Mouse (Mus musculus) c-Kit-negative CD71-positive TER-119-positive erythroid progenitor cells, embryonic 14.5 days (primary cell): ENCODE data around the gene Cela1.

ENCODE experiments used
- DNase-seq: peaks from one replicate; pipeline ENCODE4 v3.0.0-alpha.2; 2013; ENCODE audit warnings: low read depth, low spot score

Cela1 gene

GRCm38 (mm10) chr15:100687430-100687971 is at the start of gene Cela1:
Gene Cela1 (minus strand): TSS chr15:100687921.
- no peak for DNase-seq

- DNase-seq: no peak
These were observed 48.2 kb upstream of the Cela1 start for GRCm38 (mm10) chr15:100735953-100736300.

GRCm38 (mm10) chr15:100735095-100735952 is 47.6 kb upstream of the Cela1 start:
- DNase-seq: no peak

- DNase-seq: no peak
These were observed 44.9 kb upstream of the Cela1 start for GRCm38 (mm10) chr15:100732580-100732979.

- DNase-seq: no peak
These were observed 43.4 kb upstream of the Cela1 start for GRCm38 (mm10) chr15:100731081-100731480.

- no peak for DNase-seq
These were observed 41.7 kb upstream of the Cela1 start, which contains the start of gene Galnt6 for GRCm38 (mm10) chr15:100729281-100729985. Gene Galnt6 (minus strand): TSS chr15:100729376.

- DNase-seq: no peak
These were observed 40.9 kb upstream of the Cela1 start for GRCm38 (mm10) chr15:100728586-100728985.

GRCm38 (mm10) chr15:100727834-100728233 is 40.1 kb upstream of the Cela1 start:
- DNase-seq: no peak

- DNase-seq: no peak
These were observed 39.0 kb upstream of the Cela1 start for GRCm38 (mm10) chr15:100726721-100727120.

- DNase-seq: no peak
These were observed 35.8 kb upstream of the Cela1 start for GRCm38 (mm10) chr15:100723505-100723904.

GRCm38 (mm10) chr15:100722564-100722963 is 34.8 kb upstream of the Cela1 start:
- DNase-seq: no peak

- DNase-seq: no peak
These were observed 34.3 kb upstream of the Cela1 start for GRCm38 (mm10) chr15:100722026-100722425.

- no peak for DNase-seq
These were observed 33.7 kb upstream of the Cela1 start for GRCm38 (mm10) chr15:100721445-100721844.

- no peak for DNase-seq
These were observed 32.3 kb upstream of the Cela1 start for GRCm38 (mm10) chr15:100720066-100720465.

GRCm38 (mm10) chr15:100719217-100719616 is 31.5 kb upstream of the Cela1 start:
- no peak for DNase-seq

- DNase-seq: no peak
These were observed 30.9 kb upstream of the Cela1 start for GRCm38 (mm10) chr15:100718572-100718971.

- DNase-seq: no peak
These were observed 30.2 kb upstream of the Cela1 start for GRCm38 (mm10) chr15:100717933-100718332.

GRCm38 (mm10) chr15:100715399-100715993 is 27.8 kb upstream of the Cela1 start:
- DNase-seq: no peak

- no peak for DNase-seq
These were observed 26.7 kb upstream of the Cela1 start for GRCm38 (mm10) chr15:100714470-100714869.

GRCm38 (mm10) chr15:100710838-100711237 is 23.1 kb upstream of the Cela1 start:
- no peak for DNase-seq

- no peak for DNase-seq
These were observed 20.8 kb upstream of the Cela1 start for GRCm38 (mm10) chr15:100708433-100709078.

- DNase-seq: no peak
These were observed 18.5 kb upstream of the Cela1 start for GRCm38 (mm10) chr15:100706226-100706625.
